Mouse (Mus musculus): ENCODE measurements around the gene Slc10a1.

Gene Slc10a1

GRCm38 (mm10) chr12:80926550-80926949 lies 42.0 kb downstream of the Slc10a1 start:
- no peak for DNase-seq

GRCm38 (mm10) chr12:80925919-80926318 lies 42.6 kb downstream of the Slc10a1 start:
- peak; percentile 84 to 90 for DNase-seq

GRCm38 (mm10) chr12:80924205-80924604 lies 44.3 kb downstream of the Slc10a1 start:
- no peak for DNase-seq

- no peak for DNase-seq
Observed at GRCm38 (mm10) chr12:80923602-80924001, 44.9 kb downstream of the Slc10a1 start.

- no peak for DNase-seq
Observed at GRCm38 (mm10) chr12:80922869-80923268, 45.6 kb downstream of the Slc10a1 start.

GRCm38 (mm10) chr12:80921301-80921700 lies 47.2 kb downstream of the Slc10a1 start:
- DNase-seq, result no peak

GRCm38 (mm10) chr12:80917764-80918163 lies 50.7 kb downstream of the Slc10a1 start:
- no peak for DNase-seq

- no peak for DNase-seq
Observed at GRCm38 (mm10) chr12:80909631-80910030, 58.9 kb downstream of the Slc10a1 start.

Measured in kidney, adult 8-10 months (tissue).